Mouse (Mus musculus) small intestine, adult 2 months (tissue): ENCODE measurements at regions not wholly inside any gene's neighbourhood (a gene's known extent, or its start where the extent isn't known, plus 50 kb on each side); places are given as distances from the start of the nearest gene placed in this dataset.

ENCODE experiments used
- H3K27ac ChIP-seq: fragments of 200-500 bp; 2 replicates; pipeline ENCODE4 v1.5.1; 2012; ENCODE audit warnings: low read depth, low read length, control low read depth, inconsistent platforms; ENCODE audit not compliant: insufficient read depth
- H3K27me3 ChIP-seq: fragments of 200-500 bp; 2 replicates; pipeline ENCODE4 v1.6.1; 2012; ENCODE audit warnings: mild to moderate bottlenecking, moderate library complexity, low read length, inconsistent platforms; ENCODE audit not compliant: control insufficient read depth, insufficient read depth
- H3K36me3 ChIP-seq: fragments of 200-500 bp; 2 replicates; pipeline ENCODE4 v1.6.1; 2012; ENCODE audit warnings: mild to moderate bottlenecking, low read length, control low read depth, inconsistent platforms; ENCODE audit not compliant: control insufficient read depth, insufficient read depth
- H3K4me1 ChIP-seq: fragments of 200-500 bp; 2 replicates; pipeline ENCODE4 v1.6.1; 2012; ENCODE audit warnings: low read length, inconsistent platforms, mixed read lengths; ENCODE audit not compliant: control insufficient read depth, insufficient read depth, insufficient read length
- H3K4me3 ChIP-seq: fragments of 200-500 bp; 2 replicates; pipeline ENCODE4 v1.5.1; 2012; ENCODE audit warnings: low read depth, mild to moderate bottlenecking, control low read depth, inconsistent platforms, low read length, moderate library complexity
- CTCF ChIP-seq: fragments of 200-500 bp; IDR thresholded peaks from 2 replicates; pipeline ENCODE4 v1.5.1; 2012; ENCODE audit warnings: low read depth, mild to moderate bottlenecking, control low read depth, inconsistent platforms, low read length, moderate library complexity, mixed read lengths; ENCODE audit not compliant: insufficient replicate concordance, insufficient read length; ENCODE audit errors: extremely low read depth
- POLR2A ChIP-seq: fragments of 200-500 bp; IDR thresholded peaks from 2 replicates; pipeline ENCODE4 v1.6.1; 2012; ENCODE audit warnings: low read depth, mild to moderate bottlenecking, control low read depth, inconsistent platforms, low read length, moderate library complexity
- WGBS: fragments of 180-500 bp; shearing (Covaris S2); methylation state at CpG from one replicate; pipeline ENCODE4 v1.1.7; 2018; 5-methylcytosine and 5-hydroxymethylcytosine counted together

DNA sequence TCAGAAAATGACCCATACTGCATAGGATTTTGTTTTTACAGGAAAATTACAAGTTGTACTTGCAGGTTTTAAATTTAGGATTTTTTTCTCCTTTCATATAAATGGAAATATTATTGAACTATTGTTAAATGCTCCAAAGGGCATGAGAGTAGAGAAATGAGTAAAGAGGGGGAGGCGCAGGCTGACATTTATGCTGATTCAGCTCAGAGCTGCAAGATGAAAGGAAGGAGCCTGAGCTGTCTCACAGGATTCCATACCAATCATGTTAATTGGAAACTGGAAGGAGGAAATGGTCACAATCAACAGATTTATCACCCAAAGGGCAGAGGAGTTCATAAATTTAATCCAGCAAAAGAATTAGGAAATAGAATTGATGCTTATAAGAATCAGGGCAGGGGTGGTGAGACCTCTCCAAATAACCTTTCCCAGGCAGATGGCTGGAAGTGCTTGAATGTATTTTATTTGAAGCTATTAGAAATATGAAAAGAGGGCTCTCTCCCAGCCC is 1046.2 kb upstream of the Lrrc6 start:
- H3K36me3 ChIP-seq: no peaks in the 10 kb centered on the region
- 92% methylated on average over 1 of the region's 1 CpGs for WGBS
- H3K4me1 ChIP-seq: no peaks in the 10 kb centered on the region
- H3K27me3 ChIP-seq: no peaks in the 10 kb centered on the region
- no peak overlapping the region for H3K4me3 ChIP-seq
- TF ChIP-seq CTCF (no peak), POLR2A (no peak)
- no peak overlapping the region for H3K27ac ChIP-seq

- Histone ChIP-seq H3K27ac (no peak overlapping the region), H3K4me1 (no peaks in the 10 kb centered on the region), H3K36me3 (no peaks in the 10 kb centered on the region), H3K4me3 (no peak overlapping the region), H3K27me3 (no peaks in the 10 kb centered on the region)
- 74% methylated on average over 6 of the region's 6 CpGs for WGBS
- TF ChIP-seq POLR2A (no peak), CTCF (no peak)
Measured at GRCm38 (mm10) chr15:67545745-67546144, 1045.0 kb upstream of the Lrrc6 start.

DNA sequence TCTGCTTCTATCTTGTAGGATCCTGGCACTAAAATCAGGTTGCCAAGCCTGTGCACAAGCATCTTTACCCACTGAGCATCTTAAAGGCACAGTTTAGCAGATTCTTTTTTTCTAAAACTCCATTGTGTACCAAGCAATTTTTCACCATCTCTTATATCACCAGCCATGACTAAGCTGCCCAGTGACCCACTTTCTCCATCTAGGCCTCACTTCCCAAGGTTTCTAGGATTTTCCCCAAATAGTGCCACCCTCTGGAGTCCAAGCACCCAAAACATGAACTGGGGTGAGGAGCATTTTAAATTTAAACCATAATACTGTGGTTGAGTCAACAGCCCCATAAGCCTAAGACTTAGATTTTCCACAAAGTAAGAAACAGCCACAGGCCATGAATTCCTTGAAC is 1013.0 kb upstream of the Lrrc6 start:
- Histone ChIP-seq H3K27ac (no peak overlapping the region), H3K4me3 (no peak overlapping the region), H3K4me1 (peaks cover 2% of the 10 kb centered on the region; the same call in 1 of the 2 replicates), H3K27me3 (no peaks in the 10 kb centered on the region), H3K36me3 (no peaks in the 10 kb centered on the region)
- TF ChIP-seq POLR2A (no peak), CTCF (no peak)

GRCm38 (mm10) chr15:67495001-67495658 is 994.4 kb upstream of the Lrrc6 start:
- no peak overlapping the region for H3K27ac ChIP-seq
- H3K36me3 ChIP-seq: no peaks in the 10 kb centered on the region
- H3K27me3 ChIP-seq: no peaks in the 10 kb centered on the region
- no peak for TF ChIP-seq POLR2A
- TF ChIP-seq CTCF: no peak
- H3K4me3 ChIP-seq: no peak overlapping the region
- H3K4me1 ChIP-seq: no peaks in the 10 kb centered on the region
- WGBS: 89% methylated on average over 7 of the region's 7 CpGs

- H3K27me3 ChIP-seq: no peaks in the 10 kb centered on the region
- H3K27ac ChIP-seq: no peak overlapping the region
- WGBS: 73% methylated on average over 2 of the region's 2 CpGs
Measured at GRCm38 (mm10) chr15:67481733-67482132, 981.0 kb upstream of the Lrrc6 start.

DNA sequence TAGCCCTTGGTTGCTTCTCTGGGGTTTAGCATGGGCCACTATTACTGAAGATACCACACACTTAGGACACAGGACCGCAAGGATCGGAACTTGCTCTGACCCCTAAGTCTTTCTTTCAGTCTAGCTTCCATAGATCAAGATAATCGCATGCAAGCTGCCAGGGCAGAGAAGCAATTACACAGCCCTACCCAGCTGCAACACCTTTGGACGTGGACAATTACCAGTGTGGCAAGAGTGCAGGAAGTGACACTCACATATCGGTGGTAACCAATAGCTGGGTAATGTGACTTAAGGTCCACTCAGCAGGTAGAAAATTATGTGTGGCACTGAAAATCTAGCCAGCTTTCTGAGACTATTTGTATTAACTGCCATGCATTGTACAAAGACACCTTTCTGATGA is 973.6 kb upstream of the Lrrc6 start:
- TF ChIP-seq CTCF: no peak
- TF ChIP-seq POLR2A: no peak
- 32% methylated on average over 5 of the region's 5 CpGs for WGBS
- peaks cover 2% of the 10 kb centered on the region for H3K4me1 ChIP-seq

More at GRCm38 (mm10) chr15:67481733-67482132, 981.0 kb upstream of the Lrrc6 start:
- no peaks in the 10 kb centered on the region for H3K4me1 ChIP-seq
- no peak overlapping the region for H3K4me3 ChIP-seq
- H3K36me3 ChIP-seq: no peaks in the 10 kb centered on the region
- TF ChIP-seq POLR2A: no peak
- no peak for TF ChIP-seq CTCF

DNA sequence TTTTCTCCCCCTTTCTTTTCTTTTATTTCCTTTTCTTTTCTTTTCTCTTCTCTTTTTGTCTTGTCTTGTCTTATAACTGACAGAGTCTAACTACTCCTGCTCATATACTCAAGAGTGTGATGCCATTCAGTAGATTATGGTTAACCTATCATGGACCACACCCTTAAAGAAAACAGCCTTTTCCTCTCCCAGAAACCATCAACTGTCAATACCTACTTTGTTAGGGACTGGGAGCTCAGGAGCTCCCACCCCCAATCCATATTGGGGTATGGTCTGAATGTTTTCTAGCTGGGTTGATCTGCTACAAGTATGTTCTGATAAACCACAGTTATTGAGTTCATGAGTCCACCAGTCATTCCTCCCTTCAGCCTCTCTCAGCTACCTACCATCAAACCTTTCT is 972.3 kb upstream of the Lrrc6 start:
- no peaks in the 10 kb centered on the region for H3K36me3 ChIP-seq
- H3K27ac ChIP-seq: no peak overlapping the region
- no peak overlapping the region for H3K4me3 ChIP-seq
- no peak for TF ChIP-seq POLR2A
- no peak for TF ChIP-seq CTCF
- H3K4me1 ChIP-seq: peaks cover 2% of the 10 kb centered on the region
- no peaks in the 10 kb centered on the region; the same call in 1 of the 2 replicates for H3K27me3 ChIP-seq

More for the DNA sequence above, 973.6 kb upstream of the Lrrc6 start:
- Histone ChIP-seq H3K4me3 (no peak overlapping the region), H3K27ac (no peak overlapping the region), H3K27me3 (no peaks in the 10 kb centered on the region; the same call in 1 of the 2 replicates), H3K36me3 (no peaks in the 10 kb centered on the region)

DNA sequence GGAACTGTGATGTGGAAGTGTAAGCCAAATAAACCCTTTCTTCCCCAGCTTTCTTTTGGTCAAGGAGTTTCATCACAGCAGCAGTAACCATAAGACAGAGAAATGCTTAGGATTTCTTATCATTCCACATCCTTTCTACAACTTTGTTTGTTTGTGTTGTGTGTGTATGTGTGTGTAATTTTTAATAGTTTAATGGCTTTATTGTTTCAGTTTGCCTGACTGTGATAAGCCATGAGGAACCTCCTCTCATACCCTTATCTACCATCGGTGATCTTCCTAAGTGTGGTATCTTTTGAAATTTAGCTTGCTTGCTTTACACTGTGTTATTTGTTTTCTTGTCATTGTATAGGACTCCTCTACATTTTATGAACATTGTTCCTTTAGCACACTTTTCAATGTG is 970.6 kb upstream of the Lrrc6 start:
- TF ChIP-seq POLR2A (no peak), CTCF (no peak)
- WGBS: 50% methylated on average over 1 of the region's 1 CpGs
- no peak overlapping the region for H3K4me3 ChIP-seq

More for the DNA sequence above, 970.6 kb upstream of the Lrrc6 start:
- no peaks in the 10 kb centered on the region for H3K36me3 ChIP-seq
- no peak overlapping the region for H3K27ac ChIP-seq
- peaks cover 2% of the 10 kb centered on the region for H3K4me1 ChIP-seq
- no peaks in the 10 kb centered on the region; the same call in 1 of the 2 replicates for H3K27me3 ChIP-seq
